Mouse (Mus musculus) bone marrow, adult 2 months (tissue): ENCODE measurements around the gene Ppp1r26.

ENCODE experiments used
- CTCF ChIP-seq: fragments of 200-500 bp; IDR thresholded peaks from 2 replicates; pipeline ENCODE4 v1.5.1; 2011; ENCODE audit warnings: low read length, control low read depth; ENCODE audit not compliant: control insufficient read depth, insufficient read depth
- POLR2A ChIP-seq: fragments of 200-500 bp; IDR thresholded peaks from 2 replicates; pipeline ENCODE4 v1.6.1; 2011; ENCODE audit warnings: low read depth, mild to moderate bottlenecking, control low read depth, low read length, borderline replicate concordance; ENCODE audit not compliant: control insufficient read depth

DNA sequence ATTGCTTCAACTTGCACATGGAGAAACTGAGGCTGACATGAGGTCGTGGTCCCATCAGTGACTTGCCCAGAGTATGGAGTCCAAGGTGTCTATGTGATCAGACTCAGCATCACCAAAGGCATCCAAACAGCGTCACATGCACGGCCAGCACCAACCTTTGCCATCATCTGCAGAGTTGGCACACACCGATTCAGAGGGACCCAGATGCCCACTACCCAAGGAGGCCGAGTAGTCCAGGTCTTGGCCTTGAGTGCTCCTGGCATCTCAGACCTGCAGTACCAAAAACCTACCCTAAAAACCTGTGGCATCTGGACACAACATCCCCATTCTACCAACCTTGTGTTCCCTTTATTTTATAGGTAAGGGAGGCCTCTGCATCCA lies 31.9 kb upstream of the Ppp1r26 start:
- TF ChIP-seq CTCF, result no peak
- TF ChIP-seq POLR2A, result no peak
